Mouse (Mus musculus): ENCODE measurements around the gene Cacna1a.

The Cacna1a gene

DNA sequence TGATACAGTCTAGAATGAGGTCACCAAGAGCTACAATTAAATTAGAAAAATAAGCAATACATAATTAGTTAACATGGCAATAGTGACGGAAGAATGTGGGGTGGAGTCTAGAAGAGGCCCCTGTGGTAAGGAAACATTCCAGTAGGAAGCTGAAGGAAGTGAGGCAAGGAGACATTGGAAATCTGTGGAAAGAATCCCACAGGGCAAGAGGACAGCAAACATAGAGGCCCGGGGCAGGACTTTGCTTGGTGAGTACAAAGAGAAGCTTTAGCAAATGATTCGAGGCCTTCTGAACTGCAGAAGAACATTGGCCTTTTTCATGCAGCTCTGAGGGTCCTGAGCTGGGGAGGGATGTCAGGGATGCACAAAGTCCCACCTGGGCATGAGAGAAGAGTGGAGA is at the start of gene Cacna1a:
Gene Cacna1a (plus strand): TSS at position 166 of the 400 bp plus-strand sequence.
- no peak for DNase-seq (ENCODE audit: low read depth, low spot score)

DNA sequence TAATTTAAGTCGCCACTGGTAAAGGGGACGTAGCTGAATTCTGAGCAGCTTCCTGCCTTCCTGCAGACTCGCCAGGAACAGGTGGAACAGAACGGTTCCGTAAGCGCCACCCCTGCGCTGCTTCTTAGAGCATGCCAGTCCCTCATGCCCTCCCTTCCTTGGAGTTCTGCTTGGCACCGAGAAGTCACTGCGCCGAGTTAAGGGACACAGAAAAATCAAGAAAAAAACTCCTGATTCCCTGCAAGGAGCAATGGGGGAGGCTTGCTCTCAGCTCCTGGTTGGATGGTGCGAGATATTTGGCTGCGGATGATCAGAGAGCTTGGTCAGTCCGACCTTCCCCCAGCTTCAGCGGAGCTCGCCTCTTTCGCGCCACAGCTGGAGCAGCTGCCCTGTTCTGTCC is 49.7 kb upstream of the Cacna1a start:
- no peak for DNase-seq (ENCODE audit: low read depth, low spot score)

DNA sequence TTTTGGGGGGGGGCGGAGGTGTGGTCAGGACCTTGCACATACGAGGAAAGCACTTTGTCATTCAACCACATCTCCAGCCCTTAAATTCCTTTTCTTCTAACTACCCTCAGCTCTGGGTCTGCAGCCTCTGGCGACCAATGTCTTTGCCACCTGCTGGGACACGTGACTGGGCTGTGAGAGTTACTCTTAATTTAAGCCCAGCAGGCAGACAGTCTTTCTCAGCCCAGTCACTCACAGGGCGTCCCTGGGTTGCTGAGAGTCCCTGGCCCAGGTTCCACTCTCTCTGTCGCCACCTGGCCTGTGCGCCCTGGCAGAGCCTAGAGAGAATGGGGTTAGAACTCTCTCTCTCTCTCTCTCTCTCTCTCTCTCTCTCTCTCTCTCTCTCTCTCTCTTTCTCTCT is 48.9 kb upstream of the Cacna1a start:
- DNase-seq (ENCODE audit: low read depth, low spot score) = no peak

DNA sequence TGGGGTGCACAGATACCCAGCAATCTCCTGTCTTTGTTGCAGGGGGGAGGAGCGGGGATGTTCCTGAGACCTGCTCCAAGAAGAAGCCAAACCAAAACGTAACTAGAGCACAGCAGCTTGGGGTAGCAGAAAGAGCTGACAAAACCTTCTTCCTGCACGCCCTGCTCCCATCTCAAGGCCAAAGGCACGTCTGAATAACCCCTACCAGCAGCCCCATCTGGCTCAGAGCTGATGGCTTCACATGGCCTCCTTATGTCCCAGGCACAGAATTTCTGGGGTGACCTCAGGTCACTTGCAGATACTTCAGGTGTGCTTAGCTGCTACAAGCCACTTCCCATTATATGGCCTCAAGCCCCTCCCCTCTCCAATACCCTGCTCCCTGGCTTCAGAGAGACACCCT is 48.4 kb upstream of the Cacna1a start:
- no peak for DNase-seq (ENCODE audit: low read depth, low spot score)

DNA sequence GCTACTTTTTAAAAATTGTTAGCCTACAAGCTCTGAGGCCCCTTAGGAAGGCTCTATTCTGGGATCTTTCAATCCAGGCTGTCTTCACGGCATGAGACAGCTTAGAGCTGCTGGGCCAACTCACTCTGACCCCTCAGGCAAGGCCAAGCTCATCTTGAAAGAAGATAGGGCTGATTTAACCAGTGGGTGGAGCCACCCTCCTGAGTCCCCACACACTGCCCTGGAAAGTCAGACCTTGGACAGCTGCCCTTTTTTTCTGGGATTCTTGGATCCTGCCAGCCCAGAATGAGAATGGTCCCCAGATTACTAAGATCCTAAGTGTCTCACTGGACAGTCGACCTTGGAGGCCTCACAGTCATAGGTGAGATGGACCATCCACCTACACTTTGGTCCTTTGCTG is 47.6 kb upstream of the Cacna1a start:
- DNase-seq (ENCODE audit: low read depth, low spot score) = peak; percentile 76

DNA sequence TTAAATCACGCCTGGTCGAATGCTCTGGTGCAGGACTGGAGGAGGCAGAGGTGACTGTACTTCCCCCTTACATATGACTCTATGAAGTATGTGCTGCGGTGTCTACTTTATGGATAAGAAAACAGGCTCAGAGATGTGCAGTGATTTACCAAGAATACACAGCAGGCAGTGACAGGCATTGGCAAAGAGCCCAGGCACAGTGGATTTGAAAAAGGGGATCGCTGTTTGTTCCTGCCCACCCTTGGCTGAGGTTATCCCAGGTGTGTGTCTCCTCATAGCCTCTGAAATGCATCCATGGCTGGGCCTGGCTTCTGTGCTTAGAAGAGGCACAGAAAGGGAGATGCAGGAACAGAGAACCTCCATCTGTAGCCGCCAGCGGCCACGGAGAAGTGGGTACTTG is 42.7 kb upstream of the Cacna1a start:
- no peak for DNase-seq (ENCODE audit: low read depth, low spot score)

DNA sequence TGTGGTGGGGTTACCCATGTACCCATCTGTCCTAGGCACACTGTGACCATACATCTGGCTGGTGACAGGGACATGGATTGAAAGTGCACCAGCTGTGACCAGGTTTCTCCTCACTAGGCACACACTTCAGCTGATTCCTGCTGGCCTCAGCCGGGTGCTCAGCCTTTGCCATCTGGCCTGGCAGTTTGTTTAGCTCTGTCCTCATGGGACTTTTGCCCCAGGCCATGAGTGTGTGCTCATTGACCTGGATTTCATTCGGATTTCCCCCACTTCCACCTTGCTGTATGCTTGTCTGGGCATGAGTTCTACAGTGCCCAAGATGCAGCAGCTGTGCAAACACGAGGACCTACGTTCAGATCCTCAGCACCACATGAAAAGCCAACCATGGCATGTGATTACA is 41.8 kb upstream of the Cacna1a start:
- DNase-seq (ENCODE audit: low read depth, low spot score) = peak; percentile 45

DNA sequence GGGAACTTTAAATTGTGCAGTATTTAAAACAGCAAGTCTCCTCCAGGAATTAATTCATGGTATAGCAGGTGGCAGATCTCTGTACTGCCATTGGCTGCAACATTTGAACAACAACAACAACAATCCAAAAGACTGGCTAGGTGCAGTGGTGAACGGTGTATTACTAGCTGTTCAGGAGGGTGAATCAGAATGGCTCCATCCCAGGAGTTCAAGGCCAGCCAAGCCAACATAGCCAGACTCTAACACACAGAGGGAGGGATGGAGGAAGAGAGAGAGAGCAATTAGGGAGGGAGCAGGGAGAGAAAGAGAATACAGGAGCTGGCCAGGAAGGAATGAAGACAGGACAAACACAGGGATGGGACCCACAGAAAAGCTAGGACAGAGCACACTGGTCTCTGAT is 38.7 kb upstream of the Cacna1a start:
- no peak for DNase-seq (ENCODE audit: low read depth, low spot score)

DNA sequence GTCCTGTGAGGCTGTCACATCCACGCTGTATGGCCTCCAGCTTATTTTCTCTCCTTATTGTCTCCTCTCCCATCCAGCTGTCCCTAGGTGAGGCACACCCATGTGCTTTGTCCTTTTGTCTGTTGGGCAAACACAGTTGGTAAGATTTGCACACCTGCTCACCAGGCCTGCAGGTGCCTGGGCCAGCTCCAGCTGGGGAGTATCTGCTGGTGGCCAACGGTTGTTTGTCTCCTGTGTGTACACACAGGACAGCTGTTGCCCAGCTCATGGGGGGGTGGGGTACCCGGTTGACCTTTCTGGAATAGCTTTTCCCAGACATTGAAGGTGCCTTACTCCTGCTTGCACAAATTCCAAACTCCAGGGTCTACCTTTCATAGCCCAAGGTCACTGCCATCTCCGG is 37.3 kb upstream of the Cacna1a start:
- DNase-seq (ENCODE audit: low read depth, low spot score) = no peak

DNA sequence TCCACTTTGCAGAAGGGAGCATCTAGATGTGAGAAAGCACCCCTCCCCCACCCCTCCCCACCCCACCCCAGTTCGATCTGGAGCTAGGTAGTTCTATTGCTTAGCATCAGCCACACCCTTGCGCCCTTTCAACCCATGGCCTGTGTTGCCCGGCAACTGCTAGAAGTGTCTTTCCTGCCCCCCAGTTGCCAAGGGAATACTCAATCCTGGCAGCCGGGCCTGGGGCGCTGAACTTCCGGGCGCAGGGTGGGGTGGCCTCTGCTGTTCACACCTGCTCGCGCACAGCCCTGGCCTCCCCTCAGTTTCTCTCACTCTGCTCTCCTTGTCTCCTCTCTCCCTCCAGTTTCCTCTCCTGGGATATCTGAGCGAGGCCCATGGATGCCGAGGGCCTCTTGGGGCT is 31.8 kb upstream of the Cacna1a start:
- no peak for DNase-seq (ENCODE audit: low read depth, low spot score)

DNA sequence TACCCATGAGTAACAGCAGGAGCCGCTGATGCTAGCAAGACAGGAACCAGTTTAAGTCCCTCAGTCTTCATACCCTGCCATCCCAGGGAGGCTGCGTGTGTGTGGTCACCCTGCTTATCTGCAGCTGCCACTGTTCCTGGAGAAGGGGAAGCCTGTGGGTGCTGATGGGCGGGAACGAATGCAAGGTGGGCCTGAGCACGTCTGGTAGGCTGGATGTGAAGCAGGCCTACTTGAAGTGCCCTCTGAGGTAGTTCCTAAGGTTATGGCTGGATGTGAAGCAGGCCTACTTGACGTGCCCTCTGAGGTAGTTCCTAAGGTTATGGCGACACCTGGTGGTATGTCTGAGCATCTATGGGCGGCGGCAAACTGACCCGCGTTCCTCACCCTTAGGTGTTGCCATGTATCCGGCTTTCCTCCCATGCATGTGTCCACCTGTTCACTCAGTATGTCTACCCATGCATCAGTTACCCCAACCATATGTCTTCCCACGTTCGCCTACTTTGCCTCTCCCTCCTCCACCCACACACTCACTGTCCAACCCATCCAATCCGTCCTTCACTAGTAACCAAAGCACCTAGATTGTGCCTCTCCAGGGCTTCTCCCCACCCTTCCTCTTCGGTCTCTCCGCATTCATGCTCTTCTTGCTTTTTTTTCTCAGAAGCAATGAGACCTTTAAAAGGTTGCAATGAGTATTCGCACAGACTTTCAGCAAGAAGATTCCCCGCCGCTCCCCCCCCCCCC is 30.4 kb upstream of the Cacna1a start:
- peak; percentile 92 for DNase-seq (ENCODE audit: low read depth, low spot score)

DNA sequence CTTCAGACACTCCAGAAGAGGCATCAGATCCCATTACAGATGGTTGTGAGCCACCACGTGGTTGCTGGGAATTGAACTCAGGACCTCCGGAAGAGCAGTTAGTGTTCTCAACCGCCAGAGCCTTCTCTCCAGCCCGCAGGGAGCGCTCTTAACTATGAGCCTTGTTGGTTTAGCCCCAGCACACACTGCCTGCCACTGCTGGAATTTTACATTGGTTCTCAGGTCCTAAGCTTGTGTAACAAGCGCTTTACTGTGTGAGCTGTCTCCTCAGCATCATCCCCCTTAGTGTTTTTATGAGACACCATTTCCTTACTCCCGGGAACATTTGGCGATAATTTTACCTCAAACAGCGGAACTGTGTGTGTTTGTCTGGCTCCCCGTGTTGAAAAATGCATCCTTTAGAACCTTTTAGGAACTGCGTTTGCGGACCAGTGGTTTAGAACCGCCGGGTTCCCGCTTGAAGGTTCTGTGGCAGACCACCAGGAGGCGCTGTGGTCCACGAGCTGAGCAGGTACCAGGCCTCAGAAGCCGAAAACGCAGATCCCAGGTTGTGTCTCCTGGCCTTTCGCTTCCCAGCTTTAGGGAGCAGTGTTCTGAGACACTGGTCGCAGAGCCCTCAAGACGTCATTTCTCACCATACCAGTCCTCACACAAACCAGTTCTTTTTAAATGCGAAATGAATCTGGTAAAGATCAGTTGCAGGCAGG is 24.7 kb upstream of the Cacna1a start:
- DNase-seq (ENCODE audit: low read depth, low spot score) = peak; percentile 82

DNA sequence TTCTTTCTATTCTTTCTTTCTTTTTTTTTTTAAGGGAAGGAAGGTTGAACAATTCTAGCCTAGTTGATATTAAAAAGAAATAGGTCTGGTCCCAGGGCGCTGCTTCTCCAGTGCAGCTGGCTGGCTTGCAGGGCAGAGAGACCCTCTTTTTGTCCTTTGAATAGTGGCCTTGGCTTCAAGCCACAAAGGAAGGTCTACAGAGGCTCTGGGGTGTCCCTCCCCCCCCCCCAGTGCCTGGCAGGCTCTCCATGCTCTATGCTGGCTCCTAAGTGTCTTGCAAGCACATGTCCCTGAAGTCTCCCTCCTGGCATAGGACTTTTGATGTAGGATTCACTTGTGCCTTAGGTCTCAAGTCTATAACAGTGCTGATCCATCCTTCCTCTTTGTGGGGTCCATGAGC is 23.0 kb upstream of the Cacna1a start:
- DNase-seq (ENCODE audit: low read depth, low spot score) = no peak

DNA sequence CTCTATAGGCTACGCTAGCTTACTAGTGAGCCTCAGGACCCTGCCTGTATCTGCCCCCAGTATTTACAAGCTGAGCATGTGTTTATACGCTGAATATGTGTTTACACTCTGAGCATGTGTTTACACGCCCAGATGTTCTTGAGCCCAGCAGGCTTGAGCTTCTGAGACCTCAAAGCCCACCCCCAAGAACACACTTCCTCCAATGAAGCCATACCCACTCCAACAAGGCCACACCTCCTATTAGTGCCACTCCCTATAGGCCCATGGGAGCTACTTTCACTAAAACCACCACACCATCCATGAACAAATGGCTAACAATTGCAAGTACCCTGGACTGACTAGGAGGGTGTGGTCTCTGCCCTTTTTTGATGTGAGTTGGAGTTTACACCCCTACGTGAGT is 17.3 kb upstream of the Cacna1a start:
- DNase-seq (ENCODE audit: low read depth, low spot score) = no peak

DNA sequence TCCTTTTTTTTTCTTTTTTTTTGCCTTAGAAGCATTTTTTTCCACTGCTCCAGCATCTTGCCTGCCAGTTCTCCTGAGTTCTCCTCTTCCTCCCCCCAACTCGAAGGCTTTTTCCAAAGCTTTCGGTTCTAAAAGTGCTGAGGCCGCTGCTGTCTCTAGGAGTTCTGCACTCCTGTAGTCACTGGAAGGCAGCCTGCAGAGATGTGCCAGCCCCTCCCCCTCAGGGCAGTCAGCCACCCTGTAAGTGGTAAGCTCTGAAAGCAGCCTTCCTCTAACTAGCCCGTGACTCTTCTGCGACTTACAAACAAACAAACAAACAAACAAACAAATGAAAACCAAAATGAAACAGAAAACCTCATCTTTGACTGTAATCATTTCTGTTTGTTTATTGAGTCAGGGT is 13.2 kb upstream of the Cacna1a start:
- no peak for DNase-seq (ENCODE audit: low read depth, low spot score)

DNA sequence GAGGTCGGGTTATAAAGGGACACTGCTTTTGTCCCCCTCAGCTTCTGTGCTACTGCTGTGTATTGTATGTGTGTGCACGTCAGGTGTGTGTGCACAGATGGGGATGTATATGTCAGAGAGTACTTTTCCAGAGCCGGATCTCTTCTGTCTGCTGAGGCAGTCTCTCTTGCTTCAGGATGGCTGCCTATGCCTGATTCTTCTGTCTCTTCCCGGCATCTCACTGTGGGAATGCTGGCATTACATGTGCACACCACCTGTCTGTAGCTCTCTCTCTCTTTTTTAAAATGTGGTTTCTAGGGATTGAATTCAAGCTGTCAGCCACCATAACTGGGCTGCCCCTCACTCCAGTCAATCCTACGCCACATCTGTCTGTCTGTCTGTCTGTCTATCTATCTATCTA is 12.4 kb upstream of the Cacna1a start:
- no peak for DNase-seq (ENCODE audit: low read depth, low spot score)

DNA sequence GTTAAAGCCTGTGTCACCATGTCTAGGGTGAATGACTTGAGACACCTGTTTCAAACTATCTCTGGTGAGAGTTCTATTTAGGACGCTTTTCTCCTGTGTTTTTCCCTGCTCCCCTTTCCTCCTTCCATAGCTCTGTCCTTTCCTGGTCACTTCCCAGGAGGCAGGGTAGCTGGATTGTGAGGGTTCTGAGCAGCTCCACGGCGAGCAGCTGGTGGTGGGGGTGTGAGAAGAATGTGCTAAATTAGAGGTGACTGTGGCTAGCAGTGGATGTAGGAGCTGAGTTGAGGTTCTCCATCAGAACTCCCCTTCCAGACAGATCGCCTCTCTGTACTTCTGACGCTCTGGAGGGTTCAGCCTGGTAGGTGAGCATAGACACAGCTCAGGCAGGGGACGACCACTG is 11.7 kb upstream of the Cacna1a start:
- no peak for DNase-seq (ENCODE audit: low read depth, low spot score)

DNA sequence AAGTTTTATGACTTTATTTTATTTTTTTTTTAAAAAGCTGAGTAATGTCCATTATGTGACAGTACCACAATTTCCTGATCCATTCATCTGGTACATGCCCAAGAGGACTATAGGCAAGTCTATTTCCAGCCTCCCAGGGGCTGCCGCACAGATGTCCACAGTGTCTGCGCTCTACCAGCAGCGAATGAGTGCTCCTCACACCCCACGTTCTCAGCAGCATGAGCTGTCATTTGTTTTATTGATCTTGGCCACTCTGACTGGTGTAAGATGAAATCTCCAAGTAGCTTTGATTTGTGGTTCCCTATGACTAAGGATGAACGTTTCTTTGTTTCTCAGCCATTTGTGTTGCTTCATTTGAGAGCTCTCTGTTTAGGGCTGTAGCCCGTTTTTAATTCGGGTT is 6.6 kb upstream of the Cacna1a start:
- DNase-seq (ENCODE audit: low read depth, low spot score) = peak; percentile 77

DNA sequence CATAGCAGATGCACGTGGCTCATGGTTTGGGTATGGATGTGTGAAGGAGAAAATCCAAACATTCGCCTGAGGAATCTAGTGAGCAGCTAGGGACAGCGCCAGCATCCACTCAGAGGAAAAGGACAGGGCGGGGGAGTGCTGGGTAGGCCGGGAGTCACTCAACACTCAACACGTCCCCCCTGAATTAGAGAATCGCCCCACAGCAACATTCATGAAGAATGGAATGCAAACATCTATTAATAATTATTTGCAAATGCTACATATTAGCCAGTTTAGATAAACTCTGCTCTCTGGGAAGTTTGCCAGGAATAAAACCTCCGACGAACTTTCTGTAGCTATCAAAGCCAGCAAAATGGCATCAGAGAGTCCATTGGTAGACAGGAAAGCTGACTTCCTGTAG is 533 bp downstream of the Cacna1a start:
- no peak for DNase-seq (ENCODE audit: low read depth, low spot score)

DNA sequence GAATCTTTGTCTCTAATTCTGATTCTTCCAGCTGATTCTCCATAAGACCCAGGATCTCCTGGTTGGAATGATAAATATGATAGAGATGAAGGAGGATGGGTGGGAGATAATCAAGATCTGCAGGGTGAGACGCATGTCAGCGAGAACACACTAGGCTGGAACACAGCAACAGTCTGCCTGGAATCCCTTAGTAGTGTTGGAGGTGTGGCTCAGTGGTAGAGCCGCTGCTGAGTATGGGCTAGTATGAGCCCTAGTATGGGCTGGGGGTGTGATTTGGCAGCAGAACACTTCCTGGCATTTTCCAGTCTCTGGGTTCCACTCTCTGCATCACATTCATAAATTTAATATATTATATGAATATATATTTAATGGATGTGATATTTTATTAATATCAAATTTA is 933 bp downstream of the Cacna1a start:
- no peak for DNase-seq (ENCODE audit: low read depth, low spot score)

DNA sequence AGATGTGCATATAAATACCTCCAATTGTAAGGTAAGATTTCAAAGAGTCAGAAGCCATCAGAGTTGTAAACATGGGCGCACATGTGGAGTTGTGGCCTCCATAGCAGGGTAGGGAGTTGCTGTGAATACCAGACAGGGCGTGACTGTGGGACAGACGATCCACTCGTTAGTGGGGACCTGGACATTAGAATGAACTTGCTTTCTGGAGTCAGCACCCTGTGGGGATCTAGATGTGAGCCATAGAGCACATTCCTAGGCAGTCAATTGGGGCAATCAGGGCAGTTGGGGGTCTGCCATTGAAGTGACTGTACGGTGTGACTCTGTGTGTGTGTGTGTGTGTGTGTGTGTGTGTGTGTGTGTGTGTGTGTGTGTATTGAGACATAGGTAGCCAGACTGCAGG is 3.4 kb downstream of the Cacna1a start:
- no peak for DNase-seq (ENCODE audit: low read depth, low spot score)

DNA sequence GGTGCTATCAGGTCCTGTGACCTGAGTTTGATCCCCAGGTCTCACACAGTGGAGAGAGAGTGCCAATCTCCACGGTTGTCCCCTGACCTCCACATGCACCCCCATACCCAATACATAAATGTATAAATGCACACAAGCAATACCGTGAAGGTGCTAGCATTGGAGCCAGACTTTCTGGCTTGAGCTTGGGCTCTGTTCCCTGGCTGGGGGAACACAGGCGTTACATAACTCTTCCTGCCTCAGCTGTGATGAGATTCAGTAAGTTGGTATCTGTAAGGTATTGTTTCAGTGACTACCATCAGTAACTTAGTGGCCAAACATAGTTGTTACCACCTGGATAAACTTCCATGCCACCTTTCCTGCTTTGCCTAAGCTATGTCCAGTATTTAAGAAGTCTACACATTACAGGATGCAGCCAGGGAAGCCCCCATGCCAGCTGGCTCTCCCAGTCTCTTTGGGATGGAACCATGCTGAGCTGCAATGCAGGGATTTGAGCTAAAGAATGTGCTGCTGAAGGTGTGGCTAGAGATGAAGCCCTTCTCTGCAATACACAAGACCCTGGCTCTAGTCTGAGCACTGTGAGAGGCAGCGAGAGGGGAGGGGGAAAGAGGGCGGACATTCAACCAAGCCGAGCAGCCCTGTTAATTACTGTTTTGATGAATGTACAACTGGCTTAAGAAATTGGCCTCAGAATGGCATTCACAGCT is 7.7 kb downstream of the Cacna1a start:
- no peak for DNase-seq (ENCODE audit: low read depth, low spot score)
